ENCODE assay signal across 15 mouse cellular contexts in the genomic region with DNA sequence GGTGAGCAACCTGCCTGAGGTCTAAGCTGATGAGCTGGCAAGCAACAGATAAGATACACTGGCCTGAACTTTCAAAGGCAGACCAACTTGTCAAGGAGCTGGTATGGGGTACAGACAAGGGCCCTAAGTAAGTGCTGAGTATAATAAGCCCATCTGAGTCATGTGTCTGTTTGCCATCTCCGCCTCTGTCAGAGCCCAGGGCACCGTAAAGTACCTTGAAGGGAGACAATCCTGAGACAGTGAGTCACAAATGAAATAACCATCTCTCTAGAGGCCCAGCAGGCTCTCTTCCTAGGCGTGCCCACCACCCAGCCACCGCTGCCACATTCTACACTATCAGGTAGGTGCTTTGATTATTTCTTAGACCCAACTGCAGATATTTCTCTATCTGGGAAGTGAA.
"Had no signal": no experiment of that assay in that cellular context is flagged by ENCODE, and none has a peak within 500 bp of the region (broad histone marks: within the 10 kb centered on the region; RNA-seq: fewer than 3 reads in every experiment).

No protein-coding gene starts in this region.

- DNase-seq: kidney, postnatal 10 days; kidney, postnatal 4 days; left cerebral cortex, postnatal 4 days; lung, adult 2 months; lung, postnatal 36 days; midbrain, embryonic 14.5 days; right cerebral cortex, adult 18-20 months; right cerebral cortex, postnatal 25 days; spleen, adult 18-20 months; thymus, adult 18-20 months; thymus, postnatal 14 days had no signal

- ATAC-seq: lung, postnatal 0 days had no signal

- H3K36me3 ChIP-seq: midbrain, embryonic 10.5 days had no signal

- H3K27ac ChIP-seq: layer of hippocampus, adult 2 months; liver, embryonic 14.5 days; midbrain, embryonic 10.5 days had no signal

- H3K9ac ChIP-seq: liver, embryonic 14.5 days had no signal

- H3K4me3 ChIP-seq: layer of hippocampus, adult 2 months; midbrain, embryonic 10.5 days had no signal

- H3K9me3 ChIP-seq: midbrain, embryonic 10.5 days had no signal
